Mouse (Mus musculus) kidney, adult 2 months (tissue): ENCODE data around the gene Relb. TPM values are rescaled to one million over a fixed set of nuclear protein-coding genes. Genes with fewer than 3 reads are reported as not detected.

Experiments used
- DNase-seq: peaks from one replicate; pipeline ENCODE4 v3.0.0; 2021
- H3K27ac ChIP-seq: fragments of 200-500 bp; 2 replicates; pipeline ENCODE4 v1.5.1; 2012; ENCODE audit warnings: low read depth, low read length, control low read depth, inconsistent platforms; ENCODE audit not compliant: insufficient read depth
- H3K27me3 ChIP-seq: fragments of 200-500 bp; replicated peaks from 2 replicates; pipeline ENCODE4 v1.6.1; 2012; ENCODE audit warnings: mild to moderate bottlenecking, moderate library complexity, low read length, inconsistent platforms; ENCODE audit not compliant: control insufficient read depth, insufficient read depth
- H3K36me3 ChIP-seq: fragments of 200-500 bp; 2 replicates; pipeline ENCODE4 v1.6.1; 2012; ENCODE audit warnings: mild to moderate bottlenecking, moderate library complexity, low read length, inconsistent platforms; ENCODE audit not compliant: control insufficient read depth, insufficient read depth
- H3K4me1 ChIP-seq: fragments of 200-500 bp; 2 replicates; pipeline ENCODE4 v1.6.1; 2011; ENCODE audit warnings: low read length; ENCODE audit not compliant: control insufficient read depth, insufficient read depth
- H3K4me3 ChIP-seq: fragments of 200-500 bp; 2 replicates; pipeline ENCODE4 v1.5.1; 2011; ENCODE audit warnings: mild to moderate bottlenecking, low read depth, low read length, control low read depth; ENCODE audit not compliant: insufficient read depth
- CTCF ChIP-seq: fragments of 200-500 bp; conservative IDR thresholded peaks from 2 replicates; pipeline ENCODE4 v1.5.1; 2011; ENCODE audit warnings: low read depth, mild to moderate bottlenecking, control low read depth, low read length, moderate library complexity, mixed read lengths; ENCODE audit not compliant: insufficient read depth, insufficient read length
- POLR2A ChIP-seq: fragments of 200-500 bp; IDR thresholded peaks from one replicate; pipeline ENCODE4 v1.6.1; 2011; ENCODE audit warnings: low read depth, low read length, control low read depth
- WGBS: fragments of 180-500 bp; shearing (Covaris S2); methylation state at CpG from one replicate; pipeline ENCODE4 v1.1.7; 2018; 5-methylcytosine and 5-hydroxymethylcytosine counted together
- polyA plus RNA-seq: library from polyadenylated mRNA; depleted of rRNA; stranded (reverse); fragments of >200 nt; gene quantifications from 2 replicates; pipeline ENCODE4 v1.2.3, GENCODE M21; 2012

Gene Relb
- polyA plus RNA-seq, 1 experiment, result 13.3 TPM

DNA sequence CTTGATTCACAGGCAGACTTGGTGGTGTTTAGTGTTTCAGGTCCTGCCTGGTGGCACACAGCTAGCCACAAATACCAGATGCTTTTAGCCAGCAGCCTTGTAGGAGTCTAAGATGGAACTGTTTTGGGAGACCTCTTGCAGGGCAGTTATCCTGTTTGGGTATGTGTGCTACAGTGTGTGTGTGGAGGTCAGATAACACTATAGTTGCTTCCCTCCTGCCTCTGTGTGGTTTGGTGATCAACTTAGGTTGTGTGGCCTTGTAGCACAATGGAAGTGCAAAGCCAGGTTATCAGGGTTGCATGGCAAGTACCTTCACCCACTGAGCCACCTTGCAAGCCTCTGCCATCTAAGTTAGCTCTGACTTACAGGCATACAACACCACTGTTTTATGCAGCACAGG, 3.5 kb upstream of the Relb start:
- no peak for TF ChIP-seq CTCF
- no peak overlapping the region for H3K27ac ChIP-seq
- no peak overlapping the region for H3K4me3 ChIP-seq
- H3K27me3 ChIP-seq, result no peaks in the 10 kb centered on the region
- no peaks in the 10 kb centered on the region for H3K4me1 ChIP-seq
- no peak for DNase-seq
- no peaks in the 10 kb centered on the region for H3K36me3 ChIP-seq

DNA sequence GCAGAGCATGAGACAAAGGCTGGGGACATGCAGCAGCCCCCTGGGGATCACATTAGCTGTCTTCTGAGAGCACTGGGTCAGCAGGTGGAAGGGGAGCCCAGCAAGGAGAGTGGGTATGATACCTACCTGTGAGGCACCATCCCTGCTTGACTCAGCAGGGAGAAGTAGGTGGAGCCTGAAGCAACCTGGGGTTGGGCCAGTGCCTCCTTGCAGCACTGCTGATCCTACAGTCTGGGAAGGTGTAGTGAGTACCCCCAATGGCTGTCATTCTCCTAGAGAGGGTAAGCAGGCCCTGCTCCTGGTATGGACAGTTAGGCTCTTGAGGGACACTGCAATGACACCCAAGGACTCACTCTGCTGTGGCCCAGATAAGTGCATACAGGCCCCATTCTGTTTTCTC, 3.0 kb upstream of the Relb start:
- no peak for TF ChIP-seq CTCF
- TF ChIP-seq POLR2A, result no peak
- no peak for DNase-seq
- Histone ChIP-seq H3K4me1 (no peaks in the 10 kb centered on the region), H3K27ac (no peak overlapping the region), H3K4me3 (no peak overlapping the region), H3K36me3 (no peaks in the 10 kb centered on the region), H3K27me3 (no peaks in the 10 kb centered on the region)

DNA sequence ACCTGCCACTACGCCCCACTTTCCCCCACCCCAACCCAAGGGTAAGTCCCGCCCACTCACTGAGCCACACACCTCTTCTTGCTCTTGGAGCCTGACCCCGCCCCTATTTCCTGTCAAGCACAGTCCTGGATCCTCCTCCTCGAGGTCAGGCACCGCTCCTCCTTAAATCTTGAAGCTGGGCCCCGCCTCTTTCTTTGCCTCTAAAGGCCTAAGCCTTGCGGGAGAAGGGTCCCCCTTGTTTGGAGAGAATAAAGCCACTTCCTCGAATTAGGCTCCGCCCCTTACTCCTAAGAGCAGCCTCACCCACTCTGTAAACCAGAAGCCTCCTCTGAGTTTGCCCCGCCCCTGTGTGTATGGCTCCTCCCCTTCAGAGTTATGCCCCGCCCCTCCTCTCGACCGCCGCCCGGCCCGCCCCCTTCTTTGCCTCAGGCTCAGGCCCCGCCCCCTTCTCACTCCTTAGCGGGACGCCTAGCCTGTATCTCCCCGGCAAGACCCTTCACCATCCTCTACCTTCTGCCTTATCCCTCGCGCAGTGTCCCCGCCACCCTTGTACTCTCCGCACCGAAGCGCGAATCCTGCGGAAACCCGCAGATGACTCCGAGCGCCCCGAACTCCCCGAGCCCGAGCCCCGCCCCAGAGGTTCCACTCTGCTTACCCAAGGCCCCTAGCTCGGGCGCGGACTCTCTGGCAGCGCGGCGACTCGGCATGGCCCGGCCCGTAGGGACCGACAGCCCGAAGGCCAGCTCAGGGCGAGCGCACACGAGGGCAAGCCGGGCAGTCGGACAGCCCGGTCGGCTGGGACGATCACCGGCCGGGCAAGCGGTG, 490 bp downstream of the Relb start:
- H3K4me3 ChIP-seq, result peak overlapping the region; percentile 81
- no peaks in the 10 kb centered on the region for H3K27me3 ChIP-seq
- TF ChIP-seq CTCF (no peak), POLR2A (no peak)
- H3K4me1 ChIP-seq, result no peaks in the 10 kb centered on the region
- peak; percentile 98 for DNase-seq
- 2% methylated on average over 51 of the region's 57 CpGs for WGBS
- H3K36me3 ChIP-seq, result no peaks in the 10 kb centered on the region
- peak overlapping the region; percentile 68 for H3K27ac ChIP-seq

DNA sequence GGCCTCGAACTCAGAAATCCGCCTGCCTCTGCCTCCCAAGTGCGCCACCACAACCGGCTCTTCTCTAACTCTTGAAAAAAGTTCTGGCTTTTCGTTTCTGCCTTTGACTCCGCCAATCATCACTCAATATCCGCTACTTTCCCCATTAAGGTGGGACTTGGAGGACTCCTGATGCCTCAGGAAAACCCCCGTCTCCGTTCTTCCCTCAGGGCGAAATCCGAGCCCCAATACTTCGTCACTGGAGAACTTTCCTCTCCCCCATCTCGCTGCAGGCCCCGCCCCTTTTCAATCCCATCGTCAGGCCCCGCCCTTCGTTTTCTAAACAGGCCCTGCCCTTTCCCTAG, 1.1 kb downstream of the Relb start:
- H3K36me3 ChIP-seq, result no peaks in the 10 kb centered on the region
- TF ChIP-seq POLR2A, result no peak
- no peak for TF ChIP-seq CTCF
- 12% methylated on average over 17 of the region's 17 CpGs for WGBS
- no peaks in the 10 kb centered on the region for H3K4me1 ChIP-seq
- DNase-seq, result no peak
- H3K4me3 ChIP-seq, result peak overlapping the region; percentile 81
- H3K27me3 ChIP-seq, result no peaks in the 10 kb centered on the region
- peak overlapping the region; percentile 60; the same call in 1 of the 2 replicates for H3K27ac ChIP-seq

GRCm38 (mm10) chr7:19627721-19628120, 1.5 kb downstream of the Relb start:
- H3K4me1 ChIP-seq, result no peaks in the 10 kb centered on the region
- no peaks in the 10 kb centered on the region for H3K36me3 ChIP-seq
- WGBS, result 63% methylated on average over 3 of the region's 3 CpGs
- H3K27me3 ChIP-seq, result no peaks in the 10 kb centered on the region
- no peak for TF ChIP-seq POLR2A
- TF ChIP-seq CTCF, result no peak
- H3K27ac ChIP-seq, result no peak overlapping the region
- no peak overlapping the region for H3K4me3 ChIP-seq
- no peak for DNase-seq

DNA sequence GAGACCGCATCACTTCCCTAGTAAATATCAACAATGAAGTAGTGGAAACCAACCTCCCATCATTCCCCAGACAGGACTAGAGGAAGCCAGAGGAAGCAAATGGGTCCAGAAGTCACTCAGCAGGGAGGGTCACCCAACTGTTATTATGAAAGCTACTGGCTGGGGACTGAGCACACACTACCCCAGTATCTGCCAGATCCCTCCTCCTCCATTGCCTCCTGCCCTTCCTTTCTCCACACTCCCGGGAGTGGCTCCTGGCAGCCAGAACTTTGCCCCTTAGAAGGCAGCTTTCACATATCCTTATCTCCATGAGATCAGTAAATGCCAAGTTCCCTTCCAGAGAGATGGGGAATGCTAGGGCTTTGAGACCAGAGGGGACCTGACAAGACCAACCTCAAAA, 5.8 kb downstream of the Relb start:
- H3K27ac ChIP-seq, result no peak overlapping the region
- 55% methylated on average over 2 of the region's 2 CpGs for WGBS
- H3K4me1 ChIP-seq, result no peaks in the 10 kb centered on the region
- no peak for DNase-seq
- TF ChIP-seq CTCF (no peak), POLR2A (no peak)
- H3K4me3 ChIP-seq, result no peak overlapping the region
- no peaks in the 10 kb centered on the region for H3K36me3 ChIP-seq
- no peaks in the 10 kb centered on the region for H3K27me3 ChIP-seq

DNA sequence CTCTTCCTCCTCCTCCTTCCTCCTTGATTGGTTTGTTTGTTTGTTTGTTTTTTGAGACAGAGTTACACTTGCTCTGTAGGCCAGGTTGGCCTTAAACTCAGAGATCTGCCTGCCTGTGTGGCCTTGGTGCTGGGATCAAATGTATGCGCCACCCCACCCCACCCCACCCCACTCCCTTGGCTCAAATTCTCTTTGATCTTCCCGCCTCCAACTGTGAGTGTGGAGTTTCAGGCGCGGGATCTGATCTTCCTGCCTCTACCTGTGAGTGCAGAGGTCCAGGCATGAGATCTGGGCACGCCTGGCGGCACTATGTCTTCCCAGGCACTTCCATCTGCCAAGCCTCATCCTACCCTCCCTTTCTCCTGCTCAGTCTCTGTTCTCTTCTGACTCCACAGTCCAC, 7.0 kb downstream of the Relb start:
- DNase-seq, result no peak
- H3K4me1 ChIP-seq, result no peaks in the 10 kb centered on the region
- H3K4me3 ChIP-seq, result no peak overlapping the region
- H3K36me3 ChIP-seq, result no peaks in the 10 kb centered on the region
- no peak for TF ChIP-seq CTCF
- H3K27ac ChIP-seq, result no peak overlapping the region
- WGBS, result 81% methylated on average over 6 of the region's 6 CpGs
- no peaks in the 10 kb centered on the region for H3K27me3 ChIP-seq
